Mouse (Mus musculus) adrenal gland (tissue): ENCODE measurements around the gene Sema3b.

Experiments used
- intact Hi-C: fragments of 180-260 bp; cut with DNase I; formaldehyde crosslinking; loops from one replicate; pipeline ENCODE4 v1.15.1; 2025

Sema3b gene

DNA sequence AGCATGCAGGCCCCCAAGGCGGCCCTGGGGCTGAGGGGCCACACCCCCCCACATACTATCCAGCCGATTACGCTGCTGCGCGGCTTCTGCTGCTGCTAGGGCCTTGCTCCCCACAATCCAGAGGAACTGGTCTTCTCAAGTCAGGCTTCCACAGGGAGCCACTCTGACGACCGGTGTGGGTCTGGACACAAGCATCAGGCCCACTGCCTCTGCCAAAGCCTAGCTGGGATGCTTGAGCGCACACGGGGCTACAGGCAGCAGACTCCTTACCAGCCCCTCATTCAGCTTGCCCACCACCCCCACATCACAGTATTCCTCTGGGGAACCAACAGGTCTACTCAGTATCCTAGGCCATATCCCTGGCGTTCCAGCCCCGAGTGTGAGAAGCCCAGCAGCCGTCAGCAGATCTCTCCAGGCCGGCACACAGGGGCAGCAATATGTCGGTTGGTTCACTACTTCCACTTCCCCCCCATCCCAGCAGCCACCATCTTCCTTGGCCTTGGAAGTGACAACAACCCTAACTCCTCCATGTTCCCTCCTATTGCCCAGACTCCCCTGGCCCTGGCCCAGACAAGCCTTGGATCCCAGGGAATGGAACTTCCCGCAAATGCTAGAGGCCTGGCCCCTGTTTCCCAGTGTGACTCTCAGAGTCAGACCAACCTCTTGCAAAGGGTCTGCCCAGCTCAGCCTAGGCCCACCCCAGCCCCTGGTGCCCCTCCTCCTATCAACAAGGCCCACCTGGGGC lies 24.8 kb upstream of the Sema3b start:
- intact Hi-C loops = no loop called here

- intact Hi-C loops = no loop called here
Measured at GRCm38 (mm10) chr9:107633091-107633660, 24.1 kb upstream of the Sema3b start.

- intact Hi-C loops = no loop called here
Measured at GRCm38 (mm10) chr9:107632478-107632877, 23.4 kb upstream of the Sema3b start.

DNA sequence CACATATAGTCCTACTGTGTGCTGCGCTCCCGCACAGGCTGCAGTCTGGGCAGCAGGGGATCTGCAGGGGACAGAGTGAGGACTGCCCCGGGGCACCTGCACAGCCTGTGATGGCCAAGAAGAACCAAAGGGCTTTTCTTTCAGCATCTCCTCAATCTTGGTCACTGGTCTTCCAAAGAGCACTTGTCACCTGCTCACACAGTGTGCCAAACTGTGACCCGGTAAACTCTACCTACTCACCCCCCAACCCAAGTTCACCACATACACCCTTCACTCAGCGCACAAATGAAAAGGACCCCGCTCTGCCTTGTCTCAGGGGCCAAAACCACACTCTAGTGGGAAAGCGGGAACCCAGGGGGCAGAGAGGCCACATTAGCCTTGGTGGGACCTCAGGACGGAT lies 22.8 kb upstream of the Sema3b start:
- intact Hi-C loops = no loop called here

- intact Hi-C loops = no loop called here
Measured at GRCm38 (mm10) chr9:107631311-107631826, 22.3 kb upstream of the Sema3b start.

GRCm38 (mm10) chr9:107630576-107630975 lies 21.5 kb upstream of the Sema3b start:
- intact Hi-C loops = no loop called here

- intact Hi-C loops = no loop called here
Measured at GRCm38 (mm10) chr9:107629901-107630425, 20.9 kb upstream of the Sema3b start.

DNA sequence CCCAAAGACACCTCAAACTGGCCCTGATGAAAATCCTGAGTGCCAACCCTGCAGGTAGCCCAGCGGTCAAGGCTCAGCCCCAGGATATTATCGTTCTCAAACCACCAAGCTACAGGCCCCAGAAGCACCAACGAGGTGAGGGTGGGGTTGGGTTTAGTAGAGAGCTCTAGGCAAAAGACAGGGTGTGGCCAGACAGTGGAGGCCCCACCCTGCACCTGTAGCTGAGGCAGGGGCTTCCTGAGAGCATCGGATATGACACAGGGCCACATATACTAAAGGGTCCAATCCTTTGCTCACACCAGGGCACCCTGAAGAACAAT lies 20.3 kb upstream of the Sema3b start:
- intact Hi-C loops = no loop called here

DNA sequence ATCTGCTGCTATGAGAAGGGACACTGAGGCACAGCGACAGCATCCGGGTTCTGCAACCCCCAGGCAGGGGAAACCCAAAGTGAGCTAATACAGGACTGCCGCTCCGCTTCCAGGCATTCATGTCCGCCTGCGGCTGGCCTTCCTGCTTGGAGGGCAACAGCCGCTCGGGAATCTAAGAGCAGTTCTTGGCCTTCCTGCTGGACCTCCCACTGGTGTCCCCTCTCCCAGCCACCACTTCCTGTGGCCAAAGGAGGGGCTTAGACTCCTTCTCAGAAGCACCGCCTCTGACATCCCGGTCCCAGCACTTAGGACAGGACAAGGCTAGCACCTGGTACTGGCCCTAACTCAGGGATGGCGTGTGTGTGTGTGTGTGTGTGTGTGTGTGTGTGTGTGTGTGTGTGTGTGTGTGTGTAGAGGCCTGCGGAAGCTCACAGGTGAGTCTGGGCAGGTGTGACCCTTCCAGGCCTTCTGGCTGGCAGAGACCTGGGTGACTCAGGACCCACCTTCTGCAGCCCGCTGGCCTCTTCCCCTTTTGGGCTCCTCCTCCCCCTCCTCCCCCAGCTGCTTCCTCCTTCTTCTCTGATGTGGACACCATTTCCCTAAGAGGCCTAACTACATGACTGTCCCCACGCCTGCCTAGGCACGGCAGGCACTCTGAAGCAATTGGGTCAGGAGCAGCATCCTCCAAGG lies 19.8 kb upstream of the Sema3b start:
- intact Hi-C loops = no loop called here

- intact Hi-C loops = no loop called here
Measured at GRCm38 (mm10) chr9:107627387-107628255, 18.6 kb upstream of the Sema3b start.

- intact Hi-C loops = no loop called here
Measured at GRCm38 (mm10) chr9:107626844-107627277, 17.8 kb upstream of the Sema3b start.

DNA sequence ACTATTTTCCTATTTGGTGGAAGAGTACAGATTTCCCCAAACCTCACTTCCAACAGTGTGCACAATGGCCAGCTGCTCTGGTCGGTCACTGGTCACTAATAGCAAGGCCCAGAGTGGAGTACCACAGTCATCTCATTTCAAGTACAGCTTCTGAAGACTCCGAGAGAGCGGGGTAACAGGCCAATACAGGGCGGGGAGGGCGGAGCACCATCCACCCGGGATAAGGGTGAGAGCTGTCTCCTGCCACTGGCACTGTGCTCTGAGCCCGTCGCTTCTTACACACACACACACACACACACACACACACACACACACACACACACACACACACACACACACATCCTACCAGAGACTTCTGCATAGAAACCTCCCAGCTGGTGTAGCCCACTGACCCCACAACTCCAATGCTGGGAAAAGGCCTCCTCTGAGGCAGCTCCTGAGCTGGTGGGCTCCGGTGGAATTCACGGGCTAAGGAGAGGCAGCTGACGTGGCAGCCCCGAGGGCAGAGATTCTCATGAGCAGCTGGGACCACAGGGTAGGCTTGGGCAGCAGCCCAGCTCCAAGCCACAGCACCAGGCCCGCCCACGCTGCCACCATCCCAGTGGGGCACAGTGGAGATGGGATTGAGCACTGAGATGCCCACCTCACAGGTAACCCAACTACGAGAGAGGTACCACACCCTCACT lies 17.3 kb upstream of the Sema3b start:
- intact Hi-C loops = no loop called here

DNA sequence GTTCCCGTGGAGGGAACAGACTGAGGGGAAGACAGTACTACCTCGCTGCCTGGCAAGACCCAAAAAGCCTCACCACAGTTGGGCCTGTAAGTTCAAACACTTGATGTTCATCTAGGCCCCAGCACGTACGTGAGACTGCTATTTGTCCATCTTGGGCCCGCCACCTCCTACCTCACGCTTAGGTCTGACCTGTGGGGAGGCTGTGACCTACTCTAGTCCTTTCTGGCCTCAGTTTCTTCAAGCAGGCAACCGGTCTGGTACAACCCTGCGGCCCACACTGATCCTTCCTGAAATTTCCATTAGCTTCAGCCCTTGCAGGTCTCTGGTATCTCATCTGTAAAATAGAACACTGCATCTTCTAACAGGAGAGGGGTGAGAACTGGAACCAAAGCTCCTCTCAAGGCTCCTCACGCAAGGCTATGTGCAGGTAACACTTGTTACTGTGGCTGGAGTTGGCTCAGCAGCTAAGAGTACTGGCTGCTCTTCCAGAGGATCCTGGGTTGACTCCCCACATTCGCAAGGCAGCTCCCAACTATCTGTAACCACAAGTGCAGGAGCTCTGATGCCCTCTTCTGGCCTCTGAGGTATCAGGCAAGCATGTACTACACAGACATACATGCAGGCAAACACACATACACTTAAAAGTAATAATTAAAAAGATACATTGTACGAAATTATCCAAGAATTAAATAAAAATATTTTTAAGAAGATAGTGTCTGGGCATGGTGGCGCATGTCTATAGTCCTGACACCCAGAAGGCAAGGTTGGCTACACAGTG lies 16.5 kb upstream of the Sema3b start:
- intact Hi-C loops = no loop called here

DNA sequence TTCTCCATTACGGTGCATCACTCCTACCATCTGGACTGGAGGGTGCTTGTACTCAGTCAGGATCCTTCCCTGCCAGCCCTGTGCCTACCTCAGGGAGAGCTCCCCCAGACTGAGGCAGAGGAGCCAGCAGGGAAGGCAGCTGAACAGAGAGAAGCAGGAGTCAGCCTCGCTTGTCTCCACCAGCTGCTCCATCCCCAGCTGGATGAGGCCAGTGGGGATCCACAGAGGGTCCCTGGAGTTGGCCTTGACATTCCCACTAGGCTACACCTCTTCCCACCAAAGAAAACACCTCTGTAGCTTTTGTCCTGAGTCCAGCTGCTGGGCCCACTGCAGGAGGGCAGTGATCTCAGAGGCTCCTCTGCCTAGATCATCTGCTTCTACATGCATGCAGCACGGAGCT lies 15.9 kb upstream of the Sema3b start:
- intact Hi-C loops = no loop called here

GRCm38 (mm10) chr9:107624539-107624938 lies 15.5 kb upstream of the Sema3b start:
- intact Hi-C loops = no loop called here

DNA sequence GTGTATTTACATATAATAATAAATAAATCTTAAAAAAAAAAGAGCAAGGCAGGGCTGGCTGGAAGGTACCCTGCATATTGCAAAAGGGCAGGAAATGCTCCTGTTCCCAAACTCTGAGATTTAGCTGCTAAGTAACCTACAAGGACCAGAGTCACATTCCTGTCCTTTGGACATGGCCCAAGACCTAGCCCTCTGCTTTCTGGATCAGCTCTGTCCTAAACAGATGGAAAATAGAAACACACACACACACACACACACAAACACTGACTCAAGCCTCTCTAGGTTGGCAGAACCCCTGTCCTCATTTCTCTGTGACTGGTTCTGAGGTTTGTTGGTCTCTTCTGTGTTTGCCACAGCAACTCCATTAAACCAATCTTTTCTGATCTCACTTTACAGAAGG lies 11.9 kb upstream of the Sema3b start:
- intact Hi-C loops = no loop called here

GRCm38 (mm10) chr9:107619546-107619879 lies 10.5 kb upstream of the Sema3b start:
- intact Hi-C loops = no loop called here

GRCm38 (mm10) chr9:107618778-107619545 lies 9.9 kb upstream of the Sema3b start:
- intact Hi-C loops = no loop called here

DNA sequence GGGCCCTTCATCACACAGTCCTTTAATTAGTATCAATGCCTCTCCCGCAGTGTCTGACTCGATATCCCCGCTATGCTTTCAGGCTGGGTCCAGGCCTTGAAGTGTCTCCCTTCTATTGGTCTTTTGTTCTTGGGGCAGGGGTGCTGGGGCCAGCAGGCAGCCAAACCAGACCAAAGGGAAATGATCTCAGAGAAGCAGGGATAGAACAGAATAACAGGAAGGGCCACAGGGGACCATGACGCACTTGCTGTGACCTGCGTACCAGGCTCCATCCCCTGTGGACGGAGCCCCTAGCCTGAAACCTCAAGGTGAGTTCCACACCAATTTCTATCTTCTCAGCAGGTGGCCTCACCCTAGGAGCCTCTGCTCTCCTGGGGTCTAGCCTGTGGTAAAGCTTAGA lies 9.1 kb upstream of the Sema3b start:
- intact Hi-C loops = no loop called here
